Mouse (Mus musculus): ENCODE measurements around the gene Mrpl1.

- TF ChIP-seq POLR2A (IDR thresholded peaks at IDR 0.05; ENCODE audit: borderline replicate concordance, control insufficient read depth, low read depth, low read length): no peak
- TF ChIP-seq CTCF (IDR thresholded peaks at IDR 0.05; ENCODE audit: control insufficient read depth, insufficient read depth, low read length): no peak
These were observed 9.4 kb downstream of the Mrpl1 start for GRCm38 (mm10) chr5:96218648-96219047.

Measured in bone marrow, adult 2 months (tissue).